Mouse (Mus musculus) heart, embryonic 13.5 days (tissue): ENCODE results near the gene Tsga13. TPM values are rescaled to one million over a fixed set of nuclear protein-coding genes. Genes with fewer than 3 reads are reported as not detected.

Experiments used
- ATAC-seq: fragments of 200-750 bp; cut with Nextera tagmentation; 2 replicates; pipeline ENCODE4 v1.8.0; 2017; ENCODE audit warnings: moderate TSS enrichment; ENCODE audit not compliant: insufficient number of reproducible peaks, low FRiP score, low TSS enrichment; ENCODE audit errors: extremely low read depth
- H3K27ac ChIP-seq: fragments of 300-500 bp; sonication (generic); replicated peaks from 2 replicates; pipeline ENCODE4 v1.5.1; 2015; ENCODE audit warnings: moderate library complexity, mild to moderate bottlenecking, inconsistent platforms
- H3K27me3 ChIP-seq: fragments of 300-500 bp; sonication (generic); replicated peaks from 2 replicates; pipeline ENCODE4 v1.6.1; 2015; ENCODE audit warnings: mild to moderate bottlenecking, inconsistent platforms
- H3K36me3 ChIP-seq: fragments of 300-500 bp; sonication (generic); 2 replicates; pipeline ENCODE4 v1.6.1; 2015; ENCODE audit warnings: mild to moderate bottlenecking, inconsistent platforms
- H3K4me1 ChIP-seq: fragments of 300-500 bp; sonication (generic); 2 replicates; pipeline ENCODE4 v1.6.1; 2015; ENCODE audit warnings: inconsistent platforms
- H3K4me2 ChIP-seq: fragments of 300-500 bp; sonication (generic); 2 replicates; pipeline ENCODE4 v1.6.1; 2015; ENCODE audit warnings: inconsistent platforms, mild to moderate bottlenecking, moderate library complexity
- H3K4me3 ChIP-seq: fragments of 300-500 bp; sonication (generic); 2 replicates; pipeline ENCODE4 v1.5.1; 2015; ENCODE audit warnings: moderate library complexity, mild to moderate bottlenecking, inconsistent platforms
- H3K9ac ChIP-seq: fragments of 300-500 bp; sonication (generic); 2 replicates; pipeline ENCODE4 v1.6.1; 2015; ENCODE audit warnings: inconsistent platforms, mild to moderate bottlenecking, moderate library complexity
- H3K9me3 ChIP-seq: fragments of 300-500 bp; sonication (generic); 2 replicates; pipeline ENCODE4 v1.6.1; 2016; ENCODE audit warnings: inconsistent platforms
- WGBS: fragments of 180-500 bp; shearing (Covaris S2); methylation state at CpG from one replicate; pipeline ENCODE4 v1.1.7; 2015; ENCODE audit warnings: mixed read lengths; 5-methylcytosine and 5-hydroxymethylcytosine counted together
- polyA plus RNA-seq: library from polyadenylated mRNA; unstranded; fragments of >200 nt; fragmentation: Nextera tagmentation; extraction: Ambion mirVana; gene quantifications from 2 replicates; pipeline ENCODE4 v1.2.1, GENCODE M21; 2015

The Tsga13 gene
- polyA plus RNA-seq, 1 experiment from 2014 or later, result not detected

- no peaks in the 10 kb centered on the region for H3K9me3 ChIP-seq
- H3K4me2 ChIP-seq, result no peak overlapping the region
- ATAC-seq, result no peak
- H3K27me3 ChIP-seq, result no peaks in the 10 kb centered on the region
- H3K4me3 ChIP-seq, result no peak overlapping the region
- H3K36me3 ChIP-seq, result peaks cover 45% of the 10 kb centered on the region
- 90% methylated on average over 7 of the region's 7 CpGs for WGBS
- H3K4me1 ChIP-seq, result peaks cover 2% of the 10 kb centered on the region
- H3K27ac ChIP-seq, result no peak overlapping the region
- H3K9ac ChIP-seq, result no peak overlapping the region
Measured at GRCm38 (mm10) chr6:30855956-30856355, 59.4 kb downstream of the Tsga13 start.

DNA sequence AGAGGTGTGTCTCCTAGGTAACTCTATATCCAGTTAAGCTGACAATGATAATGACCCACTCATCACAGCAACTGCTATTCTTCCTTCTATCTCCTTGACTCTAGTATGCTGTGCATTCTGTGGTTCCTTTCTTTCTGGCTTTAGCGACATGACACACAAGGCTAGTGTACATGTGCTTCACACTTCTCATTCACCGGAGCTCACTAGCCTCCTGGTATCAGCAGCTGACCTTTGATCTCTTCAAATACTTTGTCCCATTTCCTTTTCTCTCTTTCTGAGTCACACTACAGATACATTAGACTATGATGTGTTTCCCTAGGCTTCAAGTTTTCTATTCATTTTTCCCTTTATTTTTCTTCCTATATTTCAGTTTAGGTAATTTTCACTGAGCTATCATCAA lies 60.2 kb downstream of the Tsga13 start:
- Histone ChIP-seq H3K27me3 (no peaks in the 10 kb centered on the region), H3K9ac (no peak overlapping the region), H3K36me3 (peaks cover 45% of the 10 kb centered on the region), H3K27ac (no peak overlapping the region), H3K9me3 (no peaks in the 10 kb centered on the region), H3K4me3 (no peak overlapping the region), H3K4me1 (no peaks in the 10 kb centered on the region), H3K4me2 (no peak overlapping the region)
- ATAC-seq, result no peak
- WGBS, result 64% methylated on average over 2 of the region's 2 CpGs

GRCm38 (mm10) chr6:30849818-30850217 lies 65.6 kb downstream of the Tsga13 start:
- Histone ChIP-seq H3K4me2 (no peak overlapping the region), H3K4me1 (0 out of 2 replicates have a peak, but pooled peaks cover 4% of the 10 kb centered on the region), H3K27me3 (no peaks in the 10 kb centered on the region), H3K9ac (no peak overlapping the region), H3K9me3 (no peaks in the 10 kb centered on the region), H3K27ac (no peak overlapping the region), H3K4me3 (no peak overlapping the region), H3K36me3 (peaks cover 35% of the 10 kb centered on the region)
- no peak for ATAC-seq
- 66% methylated on average over 2 of the region's 2 CpGs for WGBS

Other genes with a start within 250 kb of the Tsga13 start
- 11.0 and 12.2 TPM in 2 replicates for gene Cep41, start 221.8 kb downstream of the Tsga13 start, polyA plus RNA-seq
- 2,537 and 2,584 TPM in 2 replicates for gene Mest, start 192.0 kb downstream of the Tsga13 start, polyA plus RNA-seq
- gene Copg2, start 18.8 kb downstream of the Tsga13 start, polyA plus RNA-seq, result 19.9 and 22.5 TPM in 2 replicates
- 1.5 and 1.8 TPM in 2 replicates for gene Klf14, start 43.5 kb upstream of the Tsga13 start, polyA plus RNA-seq